Mouse (Mus musculus): ENCODE data around the gene Trpm6. TPM values are rescaled to one million over a fixed set of nuclear protein-coding genes. Genes with fewer than 3 reads are reported as not detected.
A peak's percentile ranks its signal among the peaks of the same experiment; 100 is the strongest.

Gene Trpm6
- under 1 TPM; 0.06 to 0.08 TPM for total RNA-seq (2021)

DNA sequence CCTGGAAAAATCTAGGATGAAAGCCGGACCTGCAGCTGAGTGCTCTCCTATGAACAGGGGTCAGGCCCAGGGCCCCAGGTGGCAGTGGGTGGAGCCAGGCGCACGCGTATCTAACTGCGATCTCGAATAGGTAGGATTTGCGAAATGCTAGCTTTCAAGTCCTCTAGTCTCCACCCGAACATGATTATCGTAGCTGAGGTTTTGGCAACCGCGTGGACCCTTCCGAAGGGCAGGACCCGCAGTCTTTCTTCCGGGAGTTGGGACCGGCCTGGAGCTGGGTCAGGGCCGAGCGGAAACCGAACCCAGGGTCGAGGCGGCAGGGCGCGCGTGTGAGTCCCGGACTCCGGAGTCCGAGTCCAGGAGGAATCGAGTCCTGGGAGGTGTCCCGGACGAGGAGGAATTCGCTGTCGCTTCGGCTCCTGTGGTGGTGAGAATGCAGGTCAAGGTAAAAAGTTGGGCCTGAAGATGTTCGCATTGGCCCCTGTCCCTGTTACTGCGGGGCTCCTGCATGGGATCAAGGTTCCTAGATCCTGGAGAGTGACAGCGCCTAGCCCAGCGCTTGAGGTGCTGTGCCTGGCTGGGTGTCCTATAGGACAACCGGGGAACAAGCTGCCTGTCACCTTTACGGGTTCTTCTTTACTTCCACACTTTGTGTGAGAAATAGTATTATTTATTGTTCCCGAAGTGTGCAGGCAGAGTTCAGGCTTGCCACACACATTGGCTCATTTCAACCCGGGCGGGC lies at the start of gene Trpm6:
TSS of gene Trpm6 (plus strand) at position 386 of the 742 bp plus-strand sequence.
- no peak for DNase-seq (ENCODE audit: low spot score)
- intact Hi-C loops (cut with DNase I) = no loop called here

DNA sequence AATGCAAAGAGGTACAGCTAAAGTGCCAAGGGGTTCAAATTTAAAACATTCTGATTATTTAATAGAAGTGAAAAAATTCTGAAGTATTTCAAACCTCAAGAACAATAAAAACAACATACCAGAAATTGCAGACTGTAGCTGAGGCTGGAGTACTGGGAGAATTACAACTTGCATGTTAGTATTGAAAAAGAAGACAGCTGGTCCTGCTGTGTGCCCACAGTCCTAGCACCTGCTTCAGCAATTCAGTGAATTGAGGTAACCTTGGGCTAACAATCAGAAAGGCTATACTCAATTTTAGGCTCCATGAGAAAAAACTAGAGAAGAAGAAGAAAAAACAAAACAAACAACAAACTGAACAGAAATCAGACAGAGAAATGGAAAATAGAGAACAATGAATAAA lies 41.7 kb upstream of the Trpm6 start:
- intact Hi-C loops (cut with DNase I) = no loop called here

DNA sequence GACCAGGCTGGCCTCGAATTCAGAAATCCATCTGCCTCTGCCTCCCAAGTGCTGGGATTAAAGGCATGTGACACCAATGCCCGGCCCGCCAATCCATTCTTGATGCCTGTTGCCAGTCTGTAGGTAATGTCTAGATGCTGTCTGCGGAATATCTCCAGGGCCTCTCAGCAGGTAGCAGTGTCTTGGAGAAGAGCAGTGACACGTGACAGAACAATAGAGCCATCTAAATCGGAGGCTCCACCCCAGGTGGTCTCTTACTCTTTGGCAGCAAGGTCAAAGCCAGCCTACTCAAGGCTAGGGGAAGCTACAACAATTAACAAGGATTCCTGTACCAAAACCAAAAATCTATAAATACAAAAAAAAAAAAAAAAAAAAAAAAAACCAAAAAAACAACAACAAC lies 38.9 kb upstream of the Trpm6 start:
- intact Hi-C loops (cut with DNase I) = loop anchor here (5.0 kb wide), 1 partner anchor 39 kb away; the partner anchor contains the start of gene Carnmt1
- no peak for DNase-seq (ENCODE audit: low spot score)

More for the DNA sequence above, 41.7 kb upstream of the Trpm6 start:
- DNase-seq (ENCODE audit: low spot score) = no peak

DNA sequence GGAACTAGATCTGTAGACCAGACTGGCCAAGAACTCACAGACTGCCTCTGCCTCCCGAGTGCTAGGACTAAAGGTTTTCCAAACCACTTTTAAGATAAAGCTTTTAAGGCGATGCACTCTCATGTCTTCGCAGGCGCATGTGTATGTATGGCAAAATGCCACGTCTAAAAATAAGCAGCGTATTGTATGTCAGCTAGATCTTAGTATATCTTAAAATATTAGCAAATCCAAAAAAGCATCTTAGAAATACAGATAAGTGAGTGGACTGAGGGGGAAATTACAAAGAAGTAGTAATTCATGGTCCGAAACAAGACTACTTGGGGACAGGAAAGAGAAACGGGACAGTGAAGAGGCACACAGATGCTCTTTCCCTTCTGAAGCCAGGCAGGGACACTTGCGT lies 38.2 kb upstream of the Trpm6 start:
- DNase-seq (ENCODE audit: low spot score) = no peak
- intact Hi-C loops (cut with DNase I) = loop anchor here (5.0 kb wide), 1 partner anchor 39 kb away; the partner anchor contains the start of gene Carnmt1

DNA sequence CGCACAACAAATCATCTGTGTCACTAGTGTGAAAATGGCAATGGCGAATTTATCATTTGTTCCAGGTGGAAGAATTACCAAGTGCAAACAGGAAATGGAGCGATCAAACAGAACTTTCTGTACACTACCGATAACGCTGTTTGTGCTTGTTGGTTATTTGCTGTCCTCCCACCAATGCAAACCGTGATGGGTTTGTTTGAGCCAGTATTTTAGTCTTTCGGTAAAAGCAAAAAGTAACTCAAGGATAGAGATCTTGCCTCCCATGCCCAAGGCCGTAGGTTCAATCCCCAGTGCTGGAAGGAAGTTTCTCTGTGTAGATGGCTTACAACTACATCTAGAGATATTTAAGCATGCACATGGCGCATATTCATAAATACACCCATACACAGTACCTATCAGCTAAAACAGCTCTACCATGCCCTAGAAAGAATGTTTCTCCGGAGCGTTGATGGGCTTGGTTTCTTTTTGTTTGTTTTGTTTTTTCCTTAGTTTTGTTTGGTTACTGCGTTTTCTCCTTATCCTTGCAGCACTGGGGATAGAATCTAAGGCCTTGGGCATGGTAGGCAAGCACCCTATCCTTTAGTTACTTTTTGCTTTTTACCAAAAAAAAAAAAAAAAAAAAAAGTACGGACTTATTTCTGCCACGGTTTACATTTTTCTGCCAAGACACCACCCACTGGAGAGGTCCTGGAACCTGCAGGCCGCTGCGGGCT lies 37.5 kb upstream of the Trpm6 start:
- intact Hi-C loops (cut with DNase I) = loop anchor here (5.0 kb wide), 1 partner anchor 40 kb away; the partner anchor contains the start of gene Carnmt1

DNA sequence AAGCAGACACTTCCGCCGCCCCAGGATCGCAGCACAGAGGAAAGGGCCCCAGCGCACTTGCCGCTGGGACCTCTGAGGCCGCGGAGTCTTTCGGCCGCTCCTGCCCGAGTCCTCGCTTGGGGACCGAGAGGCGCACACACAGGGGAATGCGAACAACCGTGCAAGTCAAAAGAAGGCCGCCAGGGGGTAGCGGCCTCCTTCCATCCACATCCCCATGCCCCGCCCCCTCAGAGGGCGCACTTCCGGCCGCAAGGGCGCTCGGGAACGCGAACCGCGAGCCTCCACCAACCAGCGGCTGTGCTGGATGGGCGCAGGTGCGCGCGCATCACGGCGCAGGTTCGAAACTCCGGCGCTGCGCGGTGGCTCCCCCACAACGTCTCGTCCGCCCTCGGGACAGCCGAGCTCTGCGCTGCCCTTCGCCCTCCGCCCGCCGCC lies 36.9 kb upstream of the Trpm6 start, which contains the start of gene D030056L22Rik:
TSS of gene D030056L22Rik (plus strand) at position 328 of the 435 bp plus-strand sequence.
- DNase-seq (ENCODE audit: low spot score) = peak; percentile 96
- intact Hi-C loops (cut with DNase I) = loop anchor here (5.0 kb wide), 1 partner anchor 41 kb away; the partner anchor contains the start of gene Carnmt1

More for the DNA sequence above, 37.5 kb upstream of the Trpm6 start:
- no peak for DNase-seq (ENCODE audit: low spot score)

DNA sequence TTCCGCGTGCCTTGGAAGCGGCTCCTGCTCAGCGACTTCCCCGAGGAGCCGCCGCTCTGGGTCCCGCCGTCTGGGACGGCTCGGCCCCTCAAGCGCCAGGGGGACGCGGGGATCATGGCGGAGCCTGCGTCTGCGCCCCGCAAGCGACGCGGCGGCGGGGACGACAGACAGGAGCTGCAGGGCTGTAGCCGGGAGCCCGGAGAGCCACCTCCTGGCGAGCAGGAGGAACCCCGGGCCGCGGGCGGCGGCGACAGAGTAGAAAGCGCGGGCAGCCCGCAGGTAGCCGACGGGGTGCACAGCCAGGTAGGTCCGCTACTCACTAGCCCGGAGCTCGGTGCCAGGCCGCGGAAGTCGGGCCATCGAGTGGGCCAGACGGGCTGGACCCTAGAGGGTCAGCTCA lies 36.4 kb upstream of the Trpm6 start:
- peak; percentile 6 for DNase-seq (ENCODE audit: low spot score)
- intact Hi-C loops (cut with DNase I) = loop anchor here (5.0 kb wide), 1 partner anchor 41 kb away; the partner anchor contains the start of gene Carnmt1

DNA sequence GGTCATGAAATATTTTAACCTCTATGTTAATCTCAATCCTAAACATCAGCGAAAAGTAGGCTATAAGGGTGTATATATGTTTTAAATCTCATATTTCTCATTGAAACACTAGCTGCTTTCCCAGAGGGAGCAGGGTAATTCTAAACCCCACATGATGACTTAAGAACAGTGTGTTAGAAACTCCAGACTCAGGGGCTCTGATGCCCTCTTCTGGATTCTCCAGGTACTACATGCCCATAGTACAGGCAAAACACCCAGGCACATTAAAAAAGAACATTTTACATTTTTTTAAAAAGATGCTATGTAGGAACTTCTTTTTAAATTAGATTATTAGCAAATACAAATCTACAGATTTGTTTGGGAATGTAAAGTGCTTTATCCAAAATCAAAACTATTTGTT lies 33.4 kb upstream of the Trpm6 start:
- intact Hi-C loops (cut with DNase I) = loop anchor here (2.0 to 5.0 kb wide), 2 partner anchors 28 to 79 kb away; no protein-coding TSS in a partner anchor
- DNase-seq (ENCODE audit: low spot score) = no peak

DNA sequence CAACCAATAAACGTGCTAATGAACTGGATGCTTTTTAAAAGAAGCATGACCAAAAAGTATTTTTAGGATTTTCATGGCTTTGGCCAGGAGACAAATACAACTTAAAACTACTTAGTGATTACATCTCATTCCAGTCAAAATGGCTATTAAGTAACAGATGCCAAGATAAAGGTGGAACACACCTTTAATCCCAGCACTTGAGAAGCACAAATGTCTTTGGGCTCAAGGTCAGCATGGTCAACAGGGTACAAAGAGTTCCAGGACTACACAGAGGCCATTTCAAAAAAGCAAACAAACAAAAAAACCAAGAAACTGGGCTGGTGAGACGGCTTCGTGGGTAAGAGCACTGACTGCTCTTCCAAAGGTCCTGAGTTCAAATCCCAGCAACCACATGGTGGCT lies 29.4 kb upstream of the Trpm6 start:
- intact Hi-C loops (cut with DNase I) = no loop called here
- DNase-seq (ENCODE audit: low spot score) = no peak

DNA sequence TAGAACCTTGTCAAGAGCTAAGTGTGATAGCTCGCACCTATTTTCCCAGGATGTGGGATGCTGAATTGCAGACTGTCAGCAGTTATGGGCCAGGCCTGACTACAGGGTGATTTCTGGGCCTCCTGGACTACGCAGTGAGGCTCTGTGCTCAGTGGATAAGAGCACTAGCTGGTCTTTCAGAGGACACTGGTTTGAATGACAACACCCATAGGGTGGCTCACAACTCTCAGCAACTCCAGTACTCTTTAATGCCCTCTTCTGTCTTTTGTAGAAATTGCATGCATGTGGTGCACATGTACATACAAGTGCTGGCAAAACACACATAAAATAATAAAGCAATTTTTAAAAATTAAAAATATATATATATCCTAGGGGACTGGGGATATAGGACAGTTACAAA lies 24.6 kb upstream of the Trpm6 start:
- no peak for DNase-seq (ENCODE audit: low spot score)
- intact Hi-C loops (cut with DNase I) = no loop called here

DNA sequence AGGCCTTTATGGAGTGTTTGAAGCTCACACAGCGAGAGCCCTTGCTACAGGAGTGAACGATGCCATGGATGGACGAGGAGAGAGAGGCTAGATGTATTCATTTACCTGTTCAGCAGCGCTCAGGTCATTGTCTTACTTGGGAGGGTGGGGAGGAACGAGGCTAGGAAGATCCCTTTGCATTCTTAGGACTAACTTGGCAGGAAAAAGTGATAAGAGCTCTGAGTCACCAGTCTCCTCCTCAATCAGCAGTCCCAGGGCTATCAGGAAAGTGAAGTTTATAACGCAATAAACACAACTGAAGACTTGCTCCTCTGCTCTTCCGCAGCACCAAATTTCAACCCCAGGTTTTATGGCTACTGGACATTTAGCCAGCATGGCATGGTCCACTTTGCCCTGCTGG lies 19.5 kb upstream of the Trpm6 start:
- intact Hi-C loops (cut with DNase I) = no loop called here
- no peak for DNase-seq (ENCODE audit: low spot score)

DNA sequence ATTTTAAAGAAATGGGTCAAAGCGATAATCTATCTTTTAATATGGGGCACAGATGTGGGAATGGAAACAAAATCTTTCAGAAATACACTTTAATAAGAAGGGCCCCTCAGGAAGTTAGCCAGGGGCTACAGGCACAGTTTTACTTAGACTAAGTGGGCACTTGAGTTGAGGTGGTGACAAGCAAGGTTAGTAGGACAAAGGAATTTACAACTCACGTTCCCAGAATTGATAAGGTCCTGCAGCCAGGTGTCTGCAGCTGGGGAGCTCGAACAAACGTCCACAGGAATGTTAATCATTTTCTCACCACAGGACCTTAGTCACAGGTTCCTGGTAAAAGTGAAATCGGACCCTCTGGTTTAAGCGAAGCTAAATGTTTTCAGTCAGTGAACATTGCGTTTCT lies 18.7 kb upstream of the Trpm6 start:
- intact Hi-C loops (cut with DNase I) = no loop called here

DNA sequence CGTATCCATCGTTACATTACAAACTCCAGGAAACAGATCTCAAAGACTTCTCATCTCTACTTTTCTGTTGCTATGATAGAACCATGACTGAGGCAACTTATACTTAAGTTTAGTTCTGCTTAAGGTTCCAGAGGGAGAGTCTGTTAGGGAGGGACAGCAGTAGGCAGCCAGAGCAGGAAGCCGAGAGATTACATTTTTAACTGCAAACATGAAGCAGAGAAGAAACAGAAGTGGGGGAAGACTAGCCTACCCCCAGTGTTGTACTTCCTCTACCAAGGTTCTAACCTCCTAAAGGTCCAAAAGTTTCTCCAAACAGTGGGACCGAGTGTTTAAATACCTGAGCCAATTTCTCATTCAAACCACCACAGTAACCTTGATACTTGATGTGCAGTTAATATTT lies 13.9 kb upstream of the Trpm6 start:
- DNase-seq (ENCODE audit: low spot score) = no peak
- intact Hi-C loops (cut with DNase I) = no loop called here

More for the DNA sequence above, 18.7 kb upstream of the Trpm6 start:
- DNase-seq (ENCODE audit: low spot score) = no peak

DNA sequence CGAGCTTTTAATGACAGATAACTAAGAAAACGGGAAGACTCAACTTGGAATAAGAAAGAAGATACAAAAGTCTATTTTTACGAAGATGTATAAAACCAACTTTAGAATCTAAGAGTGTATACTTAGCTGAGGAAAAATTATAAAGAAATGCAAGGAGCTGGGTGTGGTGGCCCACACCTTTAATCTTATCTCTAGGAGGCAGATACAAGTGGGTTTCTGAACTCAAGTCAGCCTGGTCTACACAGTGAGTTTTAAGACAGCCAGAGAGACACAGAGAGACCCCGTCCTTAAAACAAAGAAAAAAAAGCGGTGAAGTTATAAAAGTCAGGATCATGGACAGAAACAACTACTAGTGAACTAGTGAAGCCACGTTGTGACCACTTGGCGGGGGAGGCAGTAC lies 10.6 kb upstream of the Trpm6 start:
- intact Hi-C loops (cut with DNase I) = no loop called here
- no peak for DNase-seq (ENCODE audit: low spot score)

DNA sequence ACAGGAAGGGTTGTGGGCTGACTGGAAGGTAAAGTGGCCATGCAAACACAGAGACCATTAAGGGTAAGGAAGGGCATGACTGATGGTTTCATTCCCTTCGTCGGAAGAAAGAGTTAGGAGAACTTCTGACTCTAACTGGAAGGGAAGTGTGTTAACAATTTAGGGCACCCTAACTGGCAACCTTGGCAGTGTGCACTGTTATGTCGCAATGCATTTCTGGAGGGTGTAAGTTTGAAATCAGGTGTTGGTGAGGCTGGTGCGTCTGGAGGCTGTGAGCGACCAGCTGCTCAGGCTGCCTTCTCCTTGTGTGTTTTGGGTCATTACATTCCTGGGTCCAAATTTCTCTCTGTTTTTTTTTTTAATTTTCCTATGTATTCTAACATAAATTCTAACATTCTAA lies 5.8 kb upstream of the Trpm6 start:
- DNase-seq (ENCODE audit: low spot score) = no peak
- intact Hi-C loops (cut with DNase I) = loop anchor here (2.0 kb wide), 1 partner anchor 43 kb away; no protein-coding TSS in a partner anchor

DNA sequence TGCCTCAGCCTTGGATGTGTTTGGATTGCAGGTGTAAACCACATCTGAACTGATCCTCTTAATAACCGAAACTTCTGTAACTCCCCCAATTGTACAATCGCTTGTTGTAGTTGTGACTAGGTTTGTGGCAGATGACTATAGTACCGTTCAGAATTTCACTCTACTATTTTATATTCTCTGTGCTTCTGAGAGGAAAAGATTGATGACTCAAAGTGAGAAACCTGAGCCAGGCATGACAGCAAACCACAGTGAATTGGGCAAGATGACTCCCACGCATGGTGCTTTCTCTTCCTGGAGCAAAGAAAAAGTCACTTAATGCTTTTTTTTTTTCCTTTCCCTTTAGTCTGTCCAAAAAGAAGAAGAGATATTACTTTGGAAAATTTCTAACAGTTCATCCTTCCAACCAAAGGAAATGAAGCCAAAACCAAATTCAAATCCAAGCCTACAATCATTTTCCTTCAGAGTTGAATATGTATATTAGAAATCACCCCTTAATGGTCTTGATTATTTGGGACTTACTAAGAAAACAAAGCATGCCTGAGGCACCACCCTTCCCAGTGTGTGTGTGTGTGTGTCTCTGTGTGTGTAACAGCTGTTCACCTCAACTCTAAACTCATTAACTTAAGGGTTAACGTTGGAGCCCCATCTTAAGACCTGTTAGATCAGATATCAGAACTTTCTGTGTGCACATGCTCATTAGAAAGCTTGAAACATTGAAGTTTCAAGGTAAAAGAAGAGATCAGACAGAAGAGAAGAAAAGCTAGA lies 3.0 kb upstream of the Trpm6 start:
- intact Hi-C loops (cut with DNase I) = no loop called here
- no peak for DNase-seq (ENCODE audit: low spot score)

DNA sequence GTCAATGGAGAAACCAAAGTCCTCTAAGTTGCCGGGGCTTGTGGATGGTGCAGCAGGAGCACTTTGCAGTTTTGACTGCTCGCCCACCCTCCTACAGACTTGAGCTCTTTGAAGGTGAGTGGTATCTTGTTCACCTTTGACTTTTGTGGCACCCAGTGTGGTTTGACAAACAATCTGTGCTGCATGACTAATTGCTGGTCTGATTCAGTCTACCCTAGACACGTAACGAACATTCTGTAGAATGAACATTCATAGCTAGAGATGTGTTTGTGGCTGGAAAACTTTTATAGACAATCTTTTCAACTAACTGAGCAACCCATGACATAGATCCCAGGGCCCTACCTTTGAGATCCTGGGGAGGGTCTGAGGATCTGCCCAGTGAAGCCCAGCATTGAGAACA lies 2.4 kb upstream of the Trpm6 start:
- intact Hi-C loops (cut with DNase I) = no loop called here
- DNase-seq (ENCODE audit: low spot score) = no peak

DNA sequence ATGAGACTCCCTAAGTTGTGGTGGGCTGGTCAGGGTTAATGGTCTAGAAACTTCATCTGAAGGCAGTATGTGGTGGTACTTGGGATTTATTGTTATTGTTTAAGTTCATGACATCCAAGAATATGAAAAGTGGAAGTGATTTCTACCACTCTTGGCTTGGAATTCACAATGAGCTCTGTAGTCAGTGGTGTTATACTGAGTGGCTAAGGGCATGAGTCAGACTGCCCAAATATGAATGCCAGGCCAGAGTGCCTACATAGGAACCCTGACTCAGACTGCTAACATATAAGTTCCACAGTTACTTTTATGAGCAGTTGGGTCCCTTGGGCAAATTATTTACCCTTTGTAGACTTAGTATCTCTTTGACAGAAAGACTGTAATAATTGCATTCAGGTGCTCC lies 7.4 kb downstream of the Trpm6 start:
- no peak for DNase-seq (ENCODE audit: low spot score)
- intact Hi-C loops (cut with DNase I) = no loop called here

DNA sequence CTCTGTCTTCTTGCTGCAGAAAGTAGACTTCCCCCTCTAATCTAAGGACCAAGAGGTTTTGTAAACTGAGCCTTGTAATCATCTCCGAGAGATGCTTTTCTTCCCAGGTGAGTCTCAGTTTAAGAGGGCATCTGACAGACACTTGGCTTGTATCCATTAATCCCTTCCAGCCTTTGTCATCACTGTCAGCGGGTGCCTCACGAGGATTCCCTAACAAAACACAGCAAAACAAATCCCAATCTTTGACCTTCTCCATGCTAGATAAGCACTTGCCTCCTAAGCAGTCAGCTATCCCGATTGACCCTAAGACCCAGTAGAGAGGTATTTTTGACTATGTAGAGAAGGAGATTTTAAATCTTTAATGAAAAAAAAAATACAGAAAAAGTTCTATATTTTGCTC lies 7.9 kb downstream of the Trpm6 start:
- intact Hi-C loops (cut with DNase I) = no loop called here

DNA sequence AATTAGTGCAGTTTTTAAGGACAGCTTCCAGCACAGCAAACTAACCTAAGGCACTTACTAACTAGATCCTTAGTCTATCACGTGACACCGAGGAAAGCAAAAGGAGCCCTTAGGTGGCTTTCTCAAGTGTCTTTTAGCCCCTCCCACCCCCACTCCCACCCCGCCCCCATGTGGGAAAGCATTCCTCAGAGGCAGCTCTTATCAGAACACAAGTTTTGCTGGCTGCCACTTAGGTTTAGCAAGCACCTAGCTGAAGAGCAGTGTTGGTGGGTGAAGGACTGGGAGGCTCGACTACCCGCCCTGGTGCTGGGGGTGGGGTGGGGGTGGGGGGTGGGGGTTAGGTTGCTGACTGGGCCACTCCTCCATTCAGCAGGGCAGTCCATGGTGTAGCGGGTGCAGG lies 8.5 kb downstream of the Trpm6 start:
- intact Hi-C loops (cut with DNase I) = no loop called here
- no peak for DNase-seq (ENCODE audit: low spot score)

More for the DNA sequence above, 7.9 kb downstream of the Trpm6 start:
- DNase-seq (ENCODE audit: low spot score) = no peak

Measured in heart, postnatal 25 days (tissue).